Mouse (Mus musculus): ENCODE results near the gene Lrrn1.

GRCm38 (mm10) chr6:107556996-107557395, 27.4 kb downstream of the Lrrn1 start:
- TF ChIP-seq CTCF (IDR thresholded peaks at IDR 0.05; ENCODE audit: low read depth) (no peak), EP300 (IDR thresholded peaks at IDR 0.05; ENCODE audit: low read depth) (no peak)

All from liver, postnatal 0 days (tissue).